8 mouse cellular contexts compared by ENCODE assay signal in the genomic region with DNA sequence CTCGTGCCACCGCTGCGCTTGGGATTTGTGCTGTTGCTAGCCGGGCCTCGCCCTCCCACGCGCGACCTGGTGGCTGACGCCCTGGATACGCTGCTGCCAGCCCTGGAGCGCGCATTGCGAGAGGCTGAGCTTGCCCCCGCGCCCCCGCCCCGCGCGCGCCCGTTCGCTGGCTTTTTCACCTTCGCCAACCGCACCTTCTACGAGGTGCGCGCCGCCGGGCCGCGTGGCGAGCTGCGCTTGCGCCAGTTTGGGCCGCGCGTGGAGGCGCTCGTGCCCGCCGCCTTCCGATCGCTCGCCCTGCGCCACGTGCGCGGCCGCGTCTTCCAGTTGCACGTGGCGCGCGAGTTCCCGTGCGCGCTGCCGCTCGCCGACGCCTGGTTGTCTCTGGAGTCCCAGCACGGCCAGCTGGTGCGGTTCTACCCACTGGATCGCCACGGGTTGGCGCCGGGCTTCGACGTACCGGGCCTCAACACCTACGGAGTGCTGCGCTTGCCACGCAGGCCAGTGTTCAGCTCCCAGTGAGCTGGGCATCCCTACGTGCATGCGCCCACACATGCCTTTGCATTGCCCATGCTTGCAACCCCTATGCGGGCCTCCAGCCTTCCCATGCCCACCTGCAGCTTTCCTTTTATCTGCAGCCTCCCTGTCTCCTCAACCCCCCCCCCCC. TPM values are rescaled to one million over a fixed set of nuclear protein-coding genes. Genes with fewer than 3 reads are reported as not detected.
DNase-seq lines count a peak whose midpoint lies in the region; ATAC-seq and TF ChIP-seq lines count a peak whose summit lies in the region.

No protein-coding gene starts in this region.

- no peak for TF ChIP-seq EP300 in liver, embryonic 14.5 days (IDR thresholded peaks at IDR 0.05; ENCODE audit: low read depth)

- no peak for TF ChIP-seq CTCF in brain, embryonic 14.5 days (IDR thresholded peaks at IDR 0.05; ENCODE audit: borderline replicate concordance, extremely low read depth, insufficient read depth, insufficient read length)
- TF ChIP-seq CTCF in liver, embryonic 14.5 days (IDR thresholded peaks at IDR 0.05; ENCODE audit: low read depth), result no peak

- peaks cover 26% of the 10 kb centered on the region for H3K27me3 ChIP-seq in kidney, embryonic 14.5 days (ENCODE audit: control insufficient read depth, insufficient read depth, low read length)
- peaks cover 39% of the 10 kb centered on the region for H3K27me3 ChIP-seq in forebrain, embryonic 13.5 days
- H3K27me3 ChIP-seq in liver, embryonic 14.5 days (ENCODE audit: control insufficient read depth, insufficient read depth, low read length), result peaks cover 18% of the 10 kb centered on the region

- peak overlapping the region; percentile 59 for H3K9ac ChIP-seq in kidney, embryonic 14.5 days (ENCODE audit: low read depth, low read length)
- H3K9ac ChIP-seq in forebrain, embryonic 13.5 days, result peak overlapping the region; percentile 64
- H3K9ac ChIP-seq in liver, embryonic 14.5 days (replicated peaks), result no peak overlapping the region

- H3K36me3 ChIP-seq in kidney, embryonic 14.5 days (ENCODE audit: control insufficient read depth, insufficient read depth, low read length), result no peaks in the 10 kb centered on the region
- no peaks in the 10 kb centered on the region for H3K36me3 ChIP-seq in forebrain, embryonic 13.5 days (ENCODE audit: poor library complexity, severe bottlenecking)
- H3K36me3 ChIP-seq in liver, embryonic 14.5 days (replicated peaks; ENCODE audit: control insufficient read depth, insufficient read depth, low read depth), result no peaks in the 10 kb centered on the region

- TF ChIP-seq POLR2A in brain, embryonic 14.5 days (IDR thresholded peaks at IDR 0.05; ENCODE audit: borderline replicate concordance, extremely low read depth, insufficient read depth, insufficient read length, poor library complexity, severe bottlenecking), result 0 out of 2 replicates have a peak, but pooled peaks have one; percentile 12

- peaks cover 10% of the 10 kb centered on the region; the same call in 1 of the 2 replicates for H3K4me1 ChIP-seq in kidney, embryonic 14.5 days (ENCODE audit: control insufficient read depth, insufficient read depth, low read length)
- peaks cover 24% of the 10 kb centered on the region for H3K4me1 ChIP-seq in forebrain, embryonic 13.5 days
- no peaks in the 10 kb centered on the region for H3K4me1 ChIP-seq in liver, embryonic 14.5 days (replicated peaks; ENCODE audit: control insufficient read depth in 2 of 2, insufficient read depth in 2 of 2, low read length in 1 of 2)

- H3K27ac ChIP-seq in kidney, embryonic 14.5 days (ENCODE audit: low read depth, low read length), result no peak overlapping the region
- H3K27ac ChIP-seq in forebrain, embryonic 13.5 days, result no peak overlapping the region
- H3K27ac ChIP-seq in liver, embryonic 14.5 days, result no peak overlapping the region

- peak overlapping the region; percentile 95 for H3K4me2 ChIP-seq in kidney, embryonic 14.5 days (replicated peaks; ENCODE audit: low read depth, low read length)
- H3K4me2 ChIP-seq in forebrain, embryonic 13.5 days, result peak overlapping the region; percentile 84
- peak overlapping the region; percentile 43 for H3K4me2 ChIP-seq in liver, embryonic 14.5 days (ENCODE audit: low read depth)

- ATAC-seq in kidney, embryonic 14.5 days (ENCODE audit: low FRiP score, low TSS enrichment), result peak; percentile 29; the same call in 1 of the 2 replicates
- ATAC-seq in forebrain, embryonic 13.5 days, result peak; percentile 81
- ATAC-seq in liver, embryonic 14.5 days (ENCODE audit: insufficient read depth), result no peak

- no peak for DNase-seq in kidney, adult 9 months
- DNase-seq in brain, embryonic 14.5 days (ENCODE audit: low read depth), result peak; percentile 94
- peak; percentile 14 for DNase-seq in kidney, postnatal 14 days
- DNase-seq in liver, embryonic 14.5 days (ENCODE audit: low read depth in 3 of 3, low spot score in 3 of 3), result no peak
- DNase-seq in right cerebral cortex, postnatal 36 days (ENCODE audit: low spot score in 2 of 2), result peak; percentile 69 to 78
- DNase-seq in adipocyte (ENCODE audit: low spot score), result no peak

- peak overlapping the region; percentile 50 for H3K4me3 ChIP-seq in kidney, embryonic 14.5 days (ENCODE audit: low read length)
- H3K4me3 ChIP-seq in forebrain, embryonic 13.5 days, result peak overlapping the region; percentile 49
- H3K4me3 ChIP-seq in liver, embryonic 14.5 days (ENCODE audit: insufficient read depth in 1 of 2, low read depth in 2 of 2, low read length in 2 of 2), result peak overlapping the region; percentile 6 to 27; a peak in 3 of 4 replicates

- 2% methylated on average over 75 of the region's 76 CpGs for WGBS in kidney, embryonic 14.5 days
- WGBS in forebrain, embryonic 13.5 days, result 2% methylated on average over 76 of the region's 76 CpGs
- 4% methylated on average over 71 of the region's 76 CpGs for WGBS in liver, embryonic 14.5 days (ENCODE audit: insufficient replicate concordance)

- H3K9me3 ChIP-seq in kidney, embryonic 14.5 days (ENCODE audit: control insufficient read depth, low read length), result no peaks in the 10 kb centered on the region
- no peaks in the 10 kb centered on the region for H3K9me3 ChIP-seq in forebrain, embryonic 13.5 days (replicated peaks)
- H3K9me3 ChIP-seq in liver, embryonic 14.5 days (ENCODE audit: control insufficient read depth, low read length), result no peaks in the 10 kb centered on the region

RNA-seq across cellular contexts. Expression of a gene that starts 15.3 kb away (rescaled TPM):
- 0.14 TPM in 1 of 2 replicates, not detected in the other for polyA plus RNA-seq in kidney, embryonic 14.5 days (2014; fragmentation: Nextera tagmentation; extraction: Ambion mirVana)
- polyA plus RNA-seq in brain, embryonic 14.5 days (2012; rRNA removed), result 0.06 and 0.08 TPM in 2 replicates
- polyA plus RNA-seq in forebrain, embryonic 13.5 days (2015; fragmentation: Nextera tagmentation; extraction: Ambion mirVana), result not detected in 2 replicates
- polyA plus RNA-seq in liver, embryonic 14.5 days (2012; rRNA removed), result 0.01 TPM in 1 of 2 replicates, not detected in the other
- polyA plus RNA-seq in liver, embryonic 14.5 days (2014; fragmentation: Nextera tagmentation; extraction: Ambion mirVana), result not detected in 2 replicates

RNA-seq across cellular contexts. Expression of a gene that starts 27.5 kb away (rescaled TPM):
- polyA plus RNA-seq in kidney, embryonic 14.5 days (2014; fragmentation: Nextera tagmentation; extraction: Ambion mirVana), result not detected in 2 replicates
- polyA plus RNA-seq in brain, embryonic 14.5 days (2012; rRNA removed), result not detected in 2 replicates
- polyA plus RNA-seq in forebrain, embryonic 13.5 days (2015; fragmentation: Nextera tagmentation; extraction: Ambion mirVana), result not detected in 2 replicates
- not detected in 2 replicates for polyA plus RNA-seq in liver, embryonic 14.5 days (2012; rRNA removed)
- not detected in 2 replicates for polyA plus RNA-seq in liver, embryonic 14.5 days (2014; fragmentation: Nextera tagmentation; extraction: Ambion mirVana)

RNA-seq across cellular contexts. Expression of a gene that starts 35.2 kb away (rescaled TPM):
- polyA plus RNA-seq in kidney, embryonic 14.5 days (2014; fragmentation: Nextera tagmentation; extraction: Ambion mirVana), result 60.9 and 69.9 TPM in 2 replicates
- 203 TPM in 2 replicates for polyA plus RNA-seq in brain, embryonic 14.5 days (2012; rRNA removed)
- polyA plus RNA-seq in forebrain, embryonic 13.5 days (2015; fragmentation: Nextera tagmentation; extraction: Ambion mirVana), result 83.3 and 88.3 TPM in 2 replicates
- 15.3 and 17.8 TPM in 2 replicates for polyA plus RNA-seq in liver, embryonic 14.5 days (2012; rRNA removed)
- polyA plus RNA-seq in liver, embryonic 14.5 days (2014; fragmentation: Nextera tagmentation; extraction: Ambion mirVana), result 12.0 and 14.0 TPM in 2 replicates

Comparison
In these comparisons a context has a peak if more than half of its experiments do, and no peak if none do; other contexts are left out.
1. DNase-seq: peak in brain, embryonic 14.5 days (single experiment), kidney, postnatal 14 days (single experiment) and right cerebral cortex, postnatal 36 days (2 of 2); none in kidney, adult 9 months (single experiment), liver, embryonic 14.5 days (0 of 3) and adipocyte (single experiment).
2. H3K4me2 ChIP-seq: peak in every context shown above with its lines; median percentile 95 in kidney, embryonic 14.5 days; 84 in forebrain, embryonic 13.5 days; 43 in liver, embryonic 14.5 days.
3. Peak in every context shown above with its lines, with median percentiles within 50 percentile points of each other: H3K4me3 ChIP-seq.